Mouse (Mus musculus) megakaryocyte, embryonic 14.5 days (primary cell): ENCODE data around the gene Olfr13. TPM values are rescaled to one million over a fixed set of nuclear protein-coding genes. Genes with fewer than 3 reads are reported as not detected.
"Not testable (repeated sequence)": the region's sequence is repeated elsewhere in the genome, so short reads cannot be mapped to it uniquely, and the experiment has no call there.

Source experiments
- H3K27me3 ChIP-seq: replicated peaks from 2 replicates; pipeline ENCODE3; 2012; ENCODE audit warnings: inconsistent platforms
- H3K36me3 ChIP-seq: replicated peaks from 2 replicates; pipeline ENCODE3; 2012; ENCODE audit warnings: low read length, inconsistent platforms, mixed read lengths
- H3K4me1 ChIP-seq: 2 replicates; pipeline ENCODE4 v1.6.1; 2012; ENCODE audit warnings: inconsistent platforms
- H3K4me3 ChIP-seq: replicated peaks from 2 replicates; pipeline ENCODE3; 2012; ENCODE audit warnings: moderate library complexity, mild to moderate bottlenecking, inconsistent platforms
- H3K9me3 ChIP-seq: 2 replicates; pipeline ENCODE4 v1.6.1; 2012; ENCODE audit warnings: inconsistent platforms
- FLI1 ChIP-seq: IDR thresholded peaks from 2 replicates; pipeline ENCODE4 v1.6.1; 2012; ENCODE audit warnings: low read length, inconsistent platforms, mixed read lengths
- GATA1 ChIP-seq: IDR thresholded peaks from 3 replicates; pipeline ENCODE4 v1.6.1; 2012; ENCODE audit warnings: mixed read lengths, low read length, inconsistent platforms, borderline replicate concordance
- polyA plus RNA-seq: library from polyadenylated mRNA; stranded (reverse); fragments of >175 nt; gene quantifications from 2 replicates; pipeline ENCODE4 v1.2.3, GENCODE M21; 2012; ENCODE audit warnings: low replicate concordance; ENCODE audit not compliant: insufficient read depth

Gene Olfr13
- polyA plus RNA-seq, 1 experiment: not detected

- no peak for TF ChIP-seq FLI1
- TF ChIP-seq GATA1: no peak
Observed at GRCm38 (mm10) chr6:43202786-43203185, 30.8 kb downstream of the Olfr13 start.

GRCm38 (mm10) chr6:43205355-43205754 lies 33.4 kb downstream of the Olfr13 start:
- Histone ChIP-seq H3K4me1 (no peaks in the 10 kb centered on the region), H3K4me3 (no peak overlapping the region), H3K27me3 (no peaks in the 10 kb centered on the region), H3K36me3 (no peaks in the 10 kb centered on the region), H3K9me3 (no peaks in the 10 kb centered on the region)
- no peak for TF ChIP-seq GATA1
- no peak for TF ChIP-seq FLI1

More at GRCm38 (mm10) chr6:43202786-43203185, 30.8 kb downstream of the Olfr13 start:
- no peaks in the 10 kb centered on the region for H3K36me3 ChIP-seq
- H3K4me1 ChIP-seq: no peaks in the 10 kb centered on the region
- no peaks in the 10 kb centered on the region for H3K27me3 ChIP-seq
- no peaks in the 10 kb centered on the region for H3K9me3 ChIP-seq
- H3K4me3 ChIP-seq: no peak overlapping the region

GRCm38 (mm10) chr6:43212873-43213272 lies 40.9 kb downstream of the Olfr13 start, which contains the start of gene Olfr434:
Gene Olfr434, plus strand, starts transcription at chr6:43213021.
- not testable (repeated sequence) for H3K36me3 ChIP-seq, H3K9me3 ChIP-seq, H3K27me3 ChIP-seq, H3K4me1 ChIP-seq, H3K4me3 ChIP-seq

Other genes starting within 250 kb of the Olfr13 start
- gene Olfr444, start 223.1 kb upstream of the Olfr13 start, polyA plus RNA-seq: not detected in 2 replicates
- gene Olfr441, start 65.8 kb upstream of the Olfr13 start, polyA plus RNA-seq: not detected in 2 replicates
- gene Olfr237-ps1, start 25.6 kb upstream of the Olfr13 start, polyA plus RNA-seq: 0.40 TPM in 1 of 2 replicates, not detected in the other
- gene Olfr437, start 8.9 kb upstream of the Olfr13 start, polyA plus RNA-seq: not detected in 2 replicates
- gene Olfr435, start 25.0 kb downstream of the Olfr13 start, polyA plus RNA-seq: not detected in 2 replicates
- gene Olfr434, start 40.9 kb downstream of the Olfr13 start, polyA plus RNA-seq: not detected in 2 replicates
- not detected in 2 replicates for gene Olfr47, start 59.4 kb downstream of the Olfr13 start, polyA plus RNA-seq
- gene Arhgef5, start 93.4 kb downstream of the Olfr13 start, polyA plus RNA-seq: 0.44 TPM in 1 of 2 replicates, not detected in the other
- not detected in 2 replicates for gene Nobox, start 137.4 kb downstream of the Olfr13 start, polyA plus RNA-seq